Mouse (Mus musculus) thymus, postnatal 0 days (tissue): ENCODE measurements around the gene Utrn. TPM values are rescaled to one million over a fixed set of nuclear protein-coding genes. Genes with fewer than 3 reads are reported as not detected.

Experiments used
- DNase-seq: peaks from one replicate; pipeline ENCODE4 v3.0.0-alpha.2; 2015; ENCODE audit warnings: low spot score
- polyA plus RNA-seq: library from polyadenylated mRNA; unstranded; fragments of >200 nt; fragmentation: Nextera tagmentation; extraction: Ambion mirVana; gene quantifications from 2 replicates; pipeline ENCODE4 v1.2.1, GENCODE M21; 2015

Utrn gene
- polyA plus RNA-seq, 1 experiment from 2014 or later: 84.8 TPM

GRCm38 (mm10) chr10:12549261-12549660, 319.9 kb downstream of the Utrn start:
- no peak for DNase-seq

- peak; percentile 20 for DNase-seq
Measured at GRCm38 (mm10) chr10:12548616-12549084, 320.5 kb downstream of the Utrn start.

- no peak for DNase-seq
Measured at GRCm38 (mm10) chr10:12547037-12547625, 322.0 kb downstream of the Utrn start.

GRCm38 (mm10) chr10:12545440-12545839, 323.7 kb downstream of the Utrn start:
- DNase-seq: no peak

- DNase-seq: no peak
Measured at GRCm38 (mm10) chr10:12541757-12542156, 327.4 kb downstream of the Utrn start.

GRCm38 (mm10) chr10:12535272-12535671, 333.9 kb downstream of the Utrn start:
- no peak for DNase-seq

GRCm38 (mm10) chr10:12534801-12535200, 334.4 kb downstream of the Utrn start:
- no peak for DNase-seq

GRCm38 (mm10) chr10:12534301-12534700, 334.9 kb downstream of the Utrn start:
- DNase-seq: no peak

GRCm38 (mm10) chr10:12522078-12522477, 347.1 kb downstream of the Utrn start:
- no peak for DNase-seq

GRCm38 (mm10) chr10:12518162-12518561, 351.0 kb downstream of the Utrn start:
- no peak for DNase-seq

GRCm38 (mm10) chr10:12505568-12505967, 363.6 kb downstream of the Utrn start:
- DNase-seq: no peak

GRCm38 (mm10) chr10:12500489-12500888, 368.7 kb downstream of the Utrn start:
- DNase-seq: no peak

- no peak for DNase-seq
Measured at GRCm38 (mm10) chr10:12497555-12497954, 371.6 kb downstream of the Utrn start.

- DNase-seq: no peak
Measured at GRCm38 (mm10) chr10:12489551-12490177, 379.5 kb downstream of the Utrn start.

GRCm38 (mm10) chr10:12488518-12488917, 380.6 kb downstream of the Utrn start:
- DNase-seq: no peak

- DNase-seq: no peak
Measured at GRCm38 (mm10) chr10:12488117-12488516, 381.0 kb downstream of the Utrn start.

GRCm38 (mm10) chr10:12483494-12483893, 385.7 kb downstream of the Utrn start:
- no peak for DNase-seq

- DNase-seq: no peak
Measured at GRCm38 (mm10) chr10:12482975-12483374, 386.2 kb downstream of the Utrn start.

GRCm38 (mm10) chr10:12474850-12475621, 394.1 kb downstream of the Utrn start:
- DNase-seq: no peak

GRCm38 (mm10) chr10:12469391-12470057, 399.6 kb downstream of the Utrn start:
- no peak for DNase-seq

- DNase-seq: no peak
Measured at GRCm38 (mm10) chr10:12467544-12467943, 401.6 kb downstream of the Utrn start.

- no peak for DNase-seq
Measured at GRCm38 (mm10) chr10:12460945-12461344, 408.2 kb downstream of the Utrn start.
